In genomic region chr1:41156946-41157345, GRCm38 (mm10) we compare ENCODE assay signal across 18 mouse cellular contexts.
DNase-seq lines count a peak whose midpoint lies in the region; ATAC-seq lines count a peak whose summit lies in the region.
"Had no signal": no experiment of that assay in that cellular context is flagged by ENCODE, and none has a peak within 500 bp of the region (broad histone marks: within the 10 kb centered on the region; RNA-seq: fewer than 3 reads in every experiment).

No protein-coding gene starts in this region.

- no peaks in the 10 kb centered on the region for H3K9me3 ChIP-seq in hindbrain, embryonic 10.5 days
- no peaks in the 10 kb centered on the region for H3K9me3 ChIP-seq in hindbrain, embryonic 16.5 days (ENCODE audit: control insufficient read depth, low read length)
- no peaks in the 10 kb centered on the region for H3K9me3 ChIP-seq in forebrain, embryonic 16.5 days (ENCODE audit: control insufficient read depth, low read length)
- H3K9me3 ChIP-seq in midbrain, embryonic 10.5 days (replicated peaks) = no peaks in the 10 kb centered on the region
- H3K9me3 ChIP-seq in neural tube, embryonic 13.5 days = no peaks in the 10 kb centered on the region
- H3K9me3 ChIP-seq: embryonic facial prominence, embryonic 13.5 days; heart, embryonic 15.5 days; limb, embryonic 15.5 days had no signal

- H3K4me3 ChIP-seq in hindbrain, embryonic 10.5 days = no peak overlapping the region
- H3K4me3 ChIP-seq in hindbrain, embryonic 16.5 days (ENCODE audit: low read length) = no peak overlapping the region
- no peak overlapping the region for H3K4me3 ChIP-seq in forebrain, embryonic 16.5 days (replicated peaks; ENCODE audit: low read length)
- no peak overlapping the region for H3K4me3 ChIP-seq in midbrain, embryonic 10.5 days
- no peak overlapping the region for H3K4me3 ChIP-seq in neural tube, embryonic 13.5 days
- H3K4me3 ChIP-seq: embryonic facial prominence, embryonic 13.5 days; heart, embryonic 15.5 days; limb, embryonic 15.5 days had no signal

- WGBS in hindbrain, embryonic 10.5 days = 58% methylated on average over 10 of the region's 10 CpGs
- WGBS in hindbrain, embryonic 16.5 days = 22% methylated on average over 10 of the region's 10 CpGs
- WGBS in forebrain, embryonic 16.5 days = 16% methylated on average over 10 of the region's 10 CpGs
- WGBS in midbrain, embryonic 10.5 days = 30% methylated on average over 10 of the region's 10 CpGs
- 24% methylated on average over 10 of the region's 10 CpGs for whole genome bisulfite sequencing in neural tube, embryonic 13.5 days

- ATAC-seq in hindbrain, embryonic 16.5 days = no peak; the same call in 1 of the 2 replicates
- ATAC-seq in forebrain, embryonic 16.5 days = no peak
- ATAC-seq in neural tube, embryonic 13.5 days (ENCODE audit: low read depth) = 0 out of 2 replicates have a peak, but pooled peaks have one; percentile 29

- no peaks in the 10 kb centered on the region for H3K27me3 ChIP-seq in hindbrain, embryonic 10.5 days (ENCODE audit: insufficient read depth, poor library complexity, severe bottlenecking)
- no peaks in the 10 kb centered on the region for H3K27me3 ChIP-seq in hindbrain, embryonic 16.5 days (replicated peaks; ENCODE audit: control insufficient read depth, insufficient read depth, low read length)
- no peaks in the 10 kb centered on the region for H3K27me3 ChIP-seq in forebrain, embryonic 16.5 days (replicated peaks; ENCODE audit: control insufficient read depth, insufficient read depth, low read length)
- peaks cover 4% of the 10 kb centered on the region; the same call in 1 of the 2 replicates for H3K27me3 ChIP-seq in midbrain, embryonic 10.5 days (ENCODE audit: low read depth, poor library complexity, severe bottlenecking)
- no peaks in the 10 kb centered on the region for H3K27me3 ChIP-seq in neural tube, embryonic 13.5 days
- H3K27me3 ChIP-seq: embryonic facial prominence, embryonic 13.5 days; heart, embryonic 15.5 days; limb, embryonic 15.5 days had no signal

- no peaks in the 10 kb centered on the region for H3K36me3 ChIP-seq in hindbrain, embryonic 10.5 days
- no peaks in the 10 kb centered on the region for H3K36me3 ChIP-seq in hindbrain, embryonic 16.5 days (ENCODE audit: control insufficient read depth, insufficient read depth, low read length)
- H3K36me3 ChIP-seq in forebrain, embryonic 16.5 days (ENCODE audit: control insufficient read depth, insufficient read depth) = no peaks in the 10 kb centered on the region
- H3K36me3 ChIP-seq in midbrain, embryonic 10.5 days = no peaks in the 10 kb centered on the region
- no peaks in the 10 kb centered on the region for H3K36me3 ChIP-seq in neural tube, embryonic 13.5 days
- H3K36me3 ChIP-seq: embryonic facial prominence, embryonic 13.5 days; heart, embryonic 15.5 days; limb, embryonic 15.5 days had no signal

- H3K4me1 ChIP-seq in hindbrain, embryonic 10.5 days (replicated peaks) = peaks cover 44% of the 10 kb centered on the region
- H3K4me1 ChIP-seq in hindbrain, embryonic 16.5 days (ENCODE audit: control insufficient read depth, insufficient read depth, low read depth, low read length) = peaks cover 16% of the 10 kb centered on the region
- peaks cover 49% of the 10 kb centered on the region for H3K4me1 ChIP-seq in forebrain, embryonic 16.5 days (replicated peaks; ENCODE audit: control insufficient read depth, insufficient read depth, low read length)
- peaks cover 80% of the 10 kb centered on the region for H3K4me1 ChIP-seq in midbrain, embryonic 10.5 days
- peaks cover 47% of the 10 kb centered on the region for H3K4me1 ChIP-seq in neural tube, embryonic 13.5 days (replicated peaks)
- H3K4me1 ChIP-seq: heart, embryonic 15.5 days; limb, embryonic 15.5 days had no signal

- H3K4me2 ChIP-seq in hindbrain, embryonic 16.5 days (ENCODE audit: low read length) = no peak overlapping the region
- peak overlapping the region; percentile 32 for H3K4me2 ChIP-seq in forebrain, embryonic 16.5 days (ENCODE audit: low read length)
- peak overlapping the region; percentile 42 for H3K4me2 ChIP-seq in neural tube, embryonic 13.5 days
- H3K4me2 ChIP-seq: embryonic facial prominence, embryonic 13.5 days; heart, embryonic 15.5 days; limb, embryonic 15.5 days had no signal

- no peak for DNase-seq in hindbrain, embryonic 10.5 days (ENCODE audit: low spot score)
- no peak for DNase-seq in midbrain, embryonic 10.5 days (ENCODE audit: low spot score)
- DNase-seq in right cerebral cortex, adult 18-20 months = no peak
- no peak for DNase-seq in B cell, adult 2 months
- DNase-seq in thymus, postnatal 0 days (ENCODE audit: low spot score) = no peak
- DNase-seq: adrenal gland, postnatal 14 days; cerebellum, adult 18-20 months; heart, adult 11 months; kidney, adult 2 months; lung, adult 18-20 months; lung, postnatal 36 days; thymus, postnatal 14 days had no signal

- H3K9ac ChIP-seq in hindbrain, embryonic 16.5 days (ENCODE audit: low read depth, low read length) = no peak overlapping the region
- H3K9ac ChIP-seq in forebrain, embryonic 16.5 days (replicated peaks; ENCODE audit: low read depth, low read length) = peak overlapping the region; percentile 7; the same call in 1 of the 2 replicates
- H3K9ac ChIP-seq in neural tube, embryonic 13.5 days = no peak overlapping the region
- H3K9ac ChIP-seq: embryonic facial prominence, embryonic 13.5 days; heart, embryonic 15.5 days; limb, embryonic 15.5 days had no signal

- peak overlapping the region; percentile 72 for H3K27ac ChIP-seq in hindbrain, embryonic 10.5 days
- H3K27ac ChIP-seq in hindbrain, embryonic 16.5 days (ENCODE audit: low read depth, low read length) = no peak overlapping the region
- peak overlapping the region; percentile 84 for H3K27ac ChIP-seq in forebrain, embryonic 16.5 days (ENCODE audit: low read length)
- H3K27ac ChIP-seq in midbrain, embryonic 10.5 days (replicated peaks) = peak overlapping the region; percentile 81
- H3K27ac ChIP-seq in neural tube, embryonic 13.5 days (replicated peaks) = peak overlapping the region; percentile 62
- H3K27ac ChIP-seq: embryonic facial prominence, embryonic 13.5 days; heart, embryonic 15.5 days; limb, embryonic 15.5 days had no signal
